Mouse (Mus musculus): ENCODE measurements around the gene Pom121l2. TPM values are rescaled to one million over a fixed set of nuclear protein-coding genes. Genes with fewer than 3 reads are reported as not detected.
A peak's percentile ranks its signal among the peaks of the same experiment; 100 is the strongest.

The Pom121l2 gene
- total RNA-seq, 1 experiment from 2014 or later: not detected

GRCm38 (mm10) chr13:22009642-22010041 lies 28.6 kb downstream of the Pom121l2 start, which contains the start of gene Prss16:
TSS of gene Prss16 (minus strand) at chr13:22009742.
- ATAC-seq (ENCODE audit: extremely low read depth, insufficient number of reproducible peaks, low FRiP score, poor library complexity, severe bottlenecking): no peak

GRCm38 (mm10) chr13:22013716-22014115 lies 32.7 kb downstream of the Pom121l2 start:
- ATAC-seq (ENCODE audit: extremely low read depth, insufficient number of reproducible peaks, low FRiP score, poor library complexity, severe bottlenecking): no peak

- no peak for ATAC-seq (ENCODE audit: extremely low read depth, insufficient number of reproducible peaks, low FRiP score, poor library complexity, severe bottlenecking)
These were observed 33.4 kb downstream of the Pom121l2 start for GRCm38 (mm10) chr13:22014411-22014845.

DNA sequence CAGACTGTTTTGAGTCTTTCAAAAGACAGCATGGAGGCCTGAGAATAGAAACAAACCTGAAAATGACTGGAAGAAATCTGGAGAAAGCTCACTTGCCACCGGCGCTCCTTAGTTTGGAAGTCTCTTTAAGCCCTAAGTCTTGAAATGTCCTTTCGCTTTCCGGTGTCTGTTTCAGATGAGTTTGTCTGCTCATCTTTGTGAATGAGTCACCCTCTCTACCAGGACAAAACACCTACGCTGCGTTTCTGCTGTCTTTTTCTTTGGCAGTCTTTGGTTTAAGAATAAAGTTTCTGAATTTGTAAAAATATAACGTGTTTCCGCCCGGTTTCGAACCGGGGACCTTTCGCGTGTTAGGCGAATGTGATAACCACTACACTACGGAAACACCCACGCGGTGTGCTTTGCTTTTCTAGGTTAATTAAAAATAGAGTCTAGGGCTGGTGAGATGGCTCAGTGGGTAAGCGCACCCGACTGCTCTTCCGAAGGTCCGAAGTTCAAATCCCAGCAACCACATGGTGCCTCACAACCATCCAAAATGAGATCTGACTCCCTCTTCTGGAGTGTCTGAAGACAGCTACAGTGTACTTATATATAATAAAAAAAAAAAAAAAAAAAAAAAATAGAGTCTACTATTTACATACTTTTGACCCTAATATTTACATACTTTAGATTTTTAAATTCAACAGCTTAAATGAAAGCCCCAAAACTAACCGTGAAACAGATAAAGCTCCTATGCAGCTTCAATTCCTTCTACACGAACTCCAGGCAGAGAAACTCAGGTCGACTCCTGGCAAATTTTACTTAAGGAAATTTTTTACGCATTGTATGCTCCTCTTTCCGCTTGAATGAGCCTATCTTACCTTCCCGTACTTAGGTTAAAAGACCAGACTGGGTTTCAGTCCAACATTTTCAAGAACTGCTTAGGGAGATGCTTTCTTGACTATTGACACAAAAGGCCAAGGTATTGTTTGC lies 34.8 kb downstream of the Pom121l2 start:
- peak; percentile 85 for ATAC-seq (ENCODE audit: extremely low read depth, insufficient number of reproducible peaks, low FRiP score, poor library complexity, severe bottlenecking)

GRCm38 (mm10) chr13:22019934-22020835 lies 39.2 kb downstream of the Pom121l2 start:
- no peak for ATAC-seq (ENCODE audit: extremely low read depth, insufficient number of reproducible peaks, low FRiP score, poor library complexity, severe bottlenecking)

DNA sequence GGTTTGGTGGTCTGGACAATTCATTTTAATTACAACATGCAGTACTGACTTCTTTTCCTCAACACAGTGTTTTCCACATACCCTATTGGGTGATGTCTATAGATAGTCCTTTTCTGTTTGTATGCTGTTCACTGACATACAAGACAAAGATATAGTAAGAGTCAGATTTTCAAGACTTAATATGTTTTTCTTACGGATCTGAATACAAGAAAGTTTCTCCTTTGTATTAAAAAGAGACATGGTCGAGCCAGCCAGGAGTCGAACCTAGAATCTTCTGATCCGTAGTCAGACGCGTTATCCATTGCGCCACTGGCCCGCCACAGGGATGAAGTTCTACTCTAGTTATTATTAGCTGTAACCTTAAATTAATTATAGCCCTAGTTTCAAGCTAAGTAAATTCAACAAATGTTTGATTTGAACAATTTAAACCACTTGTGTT lies 39.9 kb downstream of the Pom121l2 start:
- peak; percentile 38 for ATAC-seq (ENCODE audit: extremely low read depth, insufficient number of reproducible peaks, low FRiP score, poor library complexity, severe bottlenecking)

GRCm38 (mm10) chr13:22021581-22021980 lies 40.6 kb downstream of the Pom121l2 start:
- no peak for ATAC-seq (ENCODE audit: extremely low read depth, insufficient number of reproducible peaks, low FRiP score, poor library complexity, severe bottlenecking)

GRCm38 (mm10) chr13:22022241-22022640 lies 41.2 kb downstream of the Pom121l2 start:
- peak; percentile 66 for ATAC-seq (ENCODE audit: extremely low read depth, insufficient number of reproducible peaks, low FRiP score, poor library complexity, severe bottlenecking)

DNA sequence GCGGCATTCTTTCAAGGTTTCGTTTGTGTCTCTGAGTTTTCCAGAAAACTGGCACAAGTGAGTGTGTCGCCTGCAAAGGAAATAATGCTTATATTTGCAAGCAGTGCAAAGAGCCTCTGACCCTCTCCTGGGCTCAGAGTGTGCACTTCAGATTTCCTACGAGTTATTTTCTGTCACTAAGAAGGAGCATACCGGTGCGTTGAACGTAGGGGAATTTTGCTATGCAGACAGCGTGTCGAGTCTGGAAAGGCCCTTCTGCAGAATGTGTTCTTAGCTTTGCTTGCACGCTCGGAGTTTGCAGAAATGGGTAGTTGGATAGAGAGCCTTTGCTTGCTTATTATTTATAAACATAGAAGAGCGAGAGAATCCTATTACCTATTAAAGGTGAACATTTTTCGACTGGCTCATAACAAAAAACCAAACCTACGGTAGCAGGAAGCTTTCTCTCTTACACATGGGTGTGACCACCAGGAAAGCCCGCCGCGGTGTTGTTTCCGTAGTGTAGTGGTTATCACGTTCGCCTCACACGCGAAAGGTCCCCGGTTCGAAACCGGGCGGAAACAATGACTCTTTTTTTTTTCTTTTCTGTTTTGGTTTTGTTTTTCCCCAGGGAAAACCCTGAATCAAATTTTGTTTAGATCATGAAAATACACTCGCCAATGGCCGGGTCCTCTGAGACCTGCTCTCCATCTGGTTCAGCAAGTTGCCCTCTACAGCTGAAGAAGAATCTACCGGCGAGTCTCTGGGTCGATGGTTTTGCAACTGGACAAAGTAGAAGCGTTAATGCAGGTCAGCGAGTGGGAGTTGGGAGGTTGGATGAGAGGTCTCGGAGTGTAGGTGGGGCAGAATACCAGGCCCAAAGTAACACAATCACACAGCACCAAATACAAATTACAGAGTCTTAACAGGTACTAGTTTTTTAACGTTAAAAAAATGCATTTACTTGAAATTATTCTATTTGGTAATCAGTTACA lies 45.4 kb downstream of the Pom121l2 start:
- no peak for ATAC-seq (ENCODE audit: extremely low read depth, insufficient number of reproducible peaks, low FRiP score, poor library complexity, severe bottlenecking)

DNA sequence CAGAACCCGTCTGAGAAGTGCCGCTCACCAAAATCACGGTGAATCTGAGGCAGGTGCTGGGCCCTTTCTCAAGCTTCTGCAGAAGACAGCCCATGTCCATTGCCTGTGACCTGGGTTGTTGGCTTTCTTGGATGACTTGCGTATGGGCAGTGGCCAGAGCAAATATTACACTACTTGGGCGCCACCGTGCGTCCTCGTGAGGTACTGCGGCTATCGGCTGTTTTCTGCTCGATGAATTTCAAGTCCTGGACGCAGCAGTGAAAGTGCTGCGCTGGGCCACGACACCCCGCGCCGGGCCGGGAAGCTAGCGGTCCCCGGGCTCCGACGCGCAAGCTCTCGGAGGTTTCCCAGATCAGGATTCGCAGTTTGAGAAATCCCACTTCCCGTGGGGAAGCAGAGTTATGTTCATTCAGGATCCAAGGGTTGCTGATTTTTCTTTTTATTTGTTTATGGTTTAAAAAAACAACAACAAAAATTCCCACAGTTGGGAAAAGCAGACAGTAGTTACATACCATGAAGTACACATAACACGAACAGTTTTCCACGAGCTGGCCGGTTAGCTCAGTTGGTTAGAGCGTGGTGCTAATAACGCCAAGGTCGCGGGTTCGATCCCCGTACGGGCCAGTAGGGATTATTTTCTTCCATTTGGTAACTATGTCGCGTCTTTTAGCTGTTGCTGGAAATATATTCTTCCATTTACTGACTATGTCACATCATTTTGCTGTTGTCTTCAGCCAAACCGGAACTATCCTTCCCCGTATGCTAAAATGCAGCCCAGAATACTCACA lies 47.9 kb downstream of the Pom121l2 start:
- peak; percentile 96 for ATAC-seq (ENCODE audit: extremely low read depth, insufficient number of reproducible peaks, low FRiP score, poor library complexity, severe bottlenecking)

DNA sequence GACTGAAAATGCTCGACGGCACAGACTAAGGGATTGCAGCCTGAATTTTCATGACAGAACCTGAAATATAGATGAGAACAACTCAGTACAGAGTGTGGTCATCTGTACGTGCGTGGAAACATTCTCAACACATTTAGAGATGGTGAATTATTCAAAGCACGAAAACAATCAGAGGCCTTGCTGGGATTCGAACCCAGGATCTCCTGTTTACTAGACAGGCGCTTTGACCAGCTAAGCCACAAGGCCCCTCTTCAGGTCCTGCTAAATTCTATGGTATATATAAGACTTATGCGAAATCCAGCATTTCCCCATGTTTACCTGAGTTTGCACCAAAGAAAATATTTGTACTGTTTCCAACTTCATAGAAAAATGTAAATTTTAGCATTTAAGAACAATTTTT lies 48.9 kb downstream of the Pom121l2 start:
- ATAC-seq (ENCODE audit: extremely low read depth, insufficient number of reproducible peaks, low FRiP score, poor library complexity, severe bottlenecking): no peak

DNA sequence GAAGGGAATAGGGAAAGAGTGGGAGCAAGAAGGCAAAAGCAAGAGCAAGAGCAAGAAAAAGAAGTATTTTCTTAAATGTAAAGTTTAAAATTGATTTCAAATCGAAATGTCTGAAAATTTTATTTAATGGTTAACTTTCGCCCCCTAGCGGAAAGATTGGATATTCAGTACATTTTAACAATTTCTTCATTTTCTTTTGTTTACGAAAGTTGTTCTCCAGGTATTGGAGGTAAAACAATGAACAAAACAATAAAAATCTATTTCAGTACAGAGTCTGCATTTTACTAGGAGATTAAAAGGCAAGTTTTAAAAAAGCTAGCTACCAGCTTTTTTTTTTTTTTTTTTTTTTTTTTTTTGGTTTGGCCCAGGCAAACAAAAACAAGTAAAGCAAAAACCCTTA lies 49.5 kb downstream of the Pom121l2 start:
- no peak for ATAC-seq (ENCODE audit: extremely low read depth, insufficient number of reproducible peaks, low FRiP score, poor library complexity, severe bottlenecking)

GRCm38 (mm10) chr13:22033741-22034442 lies 52.9 kb downstream of the Pom121l2 start:
- ATAC-seq (ENCODE audit: extremely low read depth, insufficient number of reproducible peaks, low FRiP score, poor library complexity, severe bottlenecking): no peak

- no peak for ATAC-seq (ENCODE audit: extremely low read depth, insufficient number of reproducible peaks, low FRiP score, poor library complexity, severe bottlenecking)
These were observed 53.7 kb downstream of the Pom121l2 start for GRCm38 (mm10) chr13:22034443-22035266.

- peak; percentile 99 for ATAC-seq (ENCODE audit: extremely low read depth, insufficient number of reproducible peaks, low FRiP score, poor library complexity, severe bottlenecking)
These were observed 54.5 kb downstream of the Pom121l2 start, which contains the start of the genes Hist1h2ah and Hist1h2bk for GRCm38 (mm10) chr13:22035267-22036148. TSS of gene Hist1h2ah (minus strand) at chr13:22035568. TSS of gene Hist1h2bk (plus strand) at chr13:22035870.
